Mouse (Mus musculus) cerebellum, adult 2 months (tissue): ENCODE measurements at regions not wholly inside any gene's neighbourhood (a gene's known extent, or its start where the extent isn't known, plus 50 kb on each side); places are given as distances from the start of the nearest gene placed in this dataset.

Experiments
- DNase-seq, 2 experiments: peaks; one replicate each; pipeline ENCODE4 v3.0.0; 2021
- H3K27ac ChIP-seq: fragments of 200-500 bp; 2 replicates; pipeline ENCODE4 v1.5.1; 2012; ENCODE audit warnings: low read length, control low read depth, inconsistent platforms; ENCODE audit not compliant: insufficient read depth
- H3K27me3 ChIP-seq: fragments of 200-500 bp; 2 replicates; pipeline ENCODE4 v1.6.1; 2012; ENCODE audit warnings: inconsistent platforms, mild to moderate bottlenecking, low read length, moderate library complexity; ENCODE audit not compliant: control insufficient read depth, insufficient read depth
- H3K4me1 ChIP-seq: fragments of 200-500 bp; 2 replicates; pipeline ENCODE4 v1.6.1; 2011; ENCODE audit warnings: low read length; ENCODE audit not compliant: control insufficient read depth, insufficient read depth
- H3K4me3 ChIP-seq: fragments of 200-500 bp; replicated peaks from 2 replicates; pipeline ENCODE3; 2011; ENCODE audit warnings: mild to moderate bottlenecking, low read depth, low read length, control low read depth; ENCODE audit not compliant: insufficient read depth
- CTCF ChIP-seq: fragments of 200-500 bp; IDR thresholded peaks from 2 replicates; pipeline ENCODE4 v1.5.1; 2011; ENCODE audit warnings: low read depth, mild to moderate bottlenecking, control low read depth, low read length, moderate library complexity, borderline replicate concordance; ENCODE audit not compliant: insufficient read depth
- POLR2A ChIP-seq: fragments of 200-500 bp; IDR thresholded peaks from 2 replicates; pipeline ENCODE4 v1.6.1; 2011; ENCODE audit warnings: low read length, control low read depth, borderline replicate concordance; ENCODE audit not compliant: insufficient read depth
- WGBS: fragments of 180-500 bp; shearing (Covaris S2); methylation state at CpG from one replicate; pipeline ENCODE4 v1.1.7; 2018; 5-methylcytosine and 5-hydroxymethylcytosine counted together

DNA sequence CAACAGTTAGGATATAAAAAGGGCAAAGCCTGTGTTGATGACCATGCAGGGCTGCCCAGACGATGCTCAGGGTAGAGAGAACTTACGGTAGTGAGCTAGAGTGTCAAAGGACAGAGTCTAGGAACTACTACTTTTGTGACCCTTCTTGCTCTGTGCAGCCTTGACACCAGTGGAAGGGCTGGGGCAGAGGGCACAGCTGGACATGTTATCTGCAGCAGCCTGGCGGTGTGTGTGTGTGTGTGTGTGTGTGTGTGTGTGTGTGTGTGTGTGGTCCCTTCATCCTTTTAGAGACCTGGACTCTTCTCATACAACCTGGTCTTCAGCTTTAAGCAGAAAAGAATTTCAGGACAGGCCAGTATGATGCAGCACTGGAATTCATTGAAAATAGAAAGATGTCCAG is 153.6 kb downstream of the Unc5cl start:
- TF ChIP-seq CTCF (no peak), POLR2A (no peak)
- Histone ChIP-seq H3K27me3 (no peaks in the 10 kb centered on the region), H3K27ac (no peak overlapping the region), H3K4me3 (no peak overlapping the region), H3K4me1 (no peaks in the 10 kb centered on the region)
- no peak for DNase-seq
- 89% methylated on average over 3 of the region's 3 CpGs for WGBS

DNA sequence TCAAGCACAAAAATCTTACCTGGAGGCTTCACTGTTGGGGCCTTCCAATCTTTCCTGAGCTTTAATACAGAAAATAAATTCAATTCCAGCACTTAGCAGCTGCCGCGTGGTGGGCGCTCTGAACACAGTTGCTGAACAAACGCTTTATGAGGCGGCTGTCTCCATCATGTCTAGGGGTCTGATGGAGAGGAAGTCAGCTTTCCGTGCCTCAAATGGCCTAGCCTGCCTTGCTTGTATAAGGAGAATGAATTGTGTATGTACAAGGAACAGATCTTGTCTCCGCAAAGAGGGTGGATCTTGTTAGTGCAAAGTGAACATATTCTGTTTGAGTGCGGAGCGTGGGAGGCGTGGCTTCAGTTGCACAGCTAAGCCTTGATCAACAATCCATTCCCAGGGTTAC is 155.4 kb downstream of the Unc5cl start:
- no peak for TF ChIP-seq POLR2A
- Histone ChIP-seq H3K4me3 (no peak overlapping the region), H3K27ac (no peak overlapping the region), H3K27me3 (no peaks in the 10 kb centered on the region; the same call in 1 of the 2 replicates), H3K4me1 (no peaks in the 10 kb centered on the region)
- WGBS, result 96% methylated on average over 10 of the region's 10 CpGs
- DNase-seq, result no peak

DNA sequence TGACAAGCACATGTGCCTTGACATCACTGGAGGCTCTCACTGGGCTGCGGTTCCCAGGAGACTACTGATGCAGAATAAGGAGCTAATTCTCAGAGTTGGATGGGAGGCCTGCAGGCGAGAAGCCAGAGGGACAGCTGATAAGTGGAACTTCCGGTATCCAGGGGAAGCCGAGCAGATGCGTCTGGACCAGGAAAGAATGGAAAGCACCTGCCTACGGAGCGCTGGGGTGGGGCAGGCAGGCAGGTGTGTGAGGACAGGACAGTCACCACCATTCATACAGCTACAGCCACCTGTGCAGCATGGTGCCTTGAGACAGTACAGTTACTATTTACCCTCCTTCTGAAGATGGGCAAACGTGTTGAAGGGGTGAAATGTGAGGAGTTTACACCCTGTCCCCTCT is 156.1 kb downstream of the Unc5cl start:
- H3K4me1 ChIP-seq, result no peaks in the 10 kb centered on the region
- H3K4me3 ChIP-seq, result no peak overlapping the region
- no peak overlapping the region for H3K27ac ChIP-seq
- peak in 1 of 2 experiments; percentile 1 for DNase-seq
- no peaks in the 10 kb centered on the region; the same call in 1 of the 2 replicates for H3K27me3 ChIP-seq
- TF ChIP-seq POLR2A, result no peak
- TF ChIP-seq CTCF, result no peak
- WGBS, result 54% methylated on average over 8 of the region's 8 CpGs

DNA sequence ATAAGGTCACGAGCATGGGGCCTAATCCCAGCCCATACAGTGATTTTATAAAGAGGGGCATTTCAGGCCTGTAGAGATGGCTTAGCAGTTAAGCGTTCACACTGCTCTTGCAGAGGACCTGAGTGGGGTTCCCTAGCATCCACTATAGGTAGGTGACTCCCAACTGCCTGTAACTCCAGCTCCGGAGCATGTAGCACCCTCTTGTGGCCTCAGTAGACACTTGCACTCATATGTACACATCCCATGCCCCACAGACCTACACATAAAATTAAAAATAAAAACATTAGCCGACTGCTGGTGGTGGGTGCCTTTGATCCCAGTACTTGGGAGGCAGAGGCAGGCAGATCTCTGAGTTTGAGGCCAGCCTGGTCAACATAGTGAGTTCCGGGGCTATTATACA is 158.8 kb downstream of the Unc5cl start:
- Histone ChIP-seq H3K27ac (no peak overlapping the region), H3K4me3 (no peak overlapping the region), H3K27me3 (no peaks in the 10 kb centered on the region; the same call in 1 of the 2 replicates), H3K4me1 (no peaks in the 10 kb centered on the region)
- peak in 1 of 2 experiments; percentile 2 for DNase-seq
- 95% methylated on average over 5 of the region's 5 CpGs for WGBS
- TF ChIP-seq POLR2A (no peak), CTCF (peak; percentile 33; the same call in 1 of the 2 replicates)

DNA sequence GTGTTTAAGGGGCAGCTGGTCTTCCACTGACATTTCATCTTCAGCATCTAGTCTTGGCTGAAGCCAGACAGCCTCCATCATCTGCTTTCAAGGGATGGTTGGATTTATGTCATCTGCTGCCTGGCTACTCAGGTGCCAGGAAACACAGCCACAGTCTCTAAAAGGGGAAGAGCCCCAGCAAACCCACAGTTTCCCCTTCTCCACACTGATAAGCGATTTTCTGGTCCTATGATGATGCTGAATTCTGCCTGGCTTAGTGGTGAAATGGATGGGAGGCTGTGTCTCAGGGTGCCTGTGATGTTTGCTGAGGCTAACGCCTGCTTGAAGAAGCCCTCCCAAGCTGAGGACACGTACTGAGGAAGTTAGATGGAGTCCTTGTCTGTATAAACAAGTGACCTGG is 160.5 kb downstream of the Unc5cl start:
- DNase-seq, result no peak
- Histone ChIP-seq H3K4me3 (no peak overlapping the region), H3K27me3 (no peaks in the 10 kb centered on the region; the same call in 1 of the 2 replicates), H3K4me1 (no peaks in the 10 kb centered on the region), H3K27ac (no peak overlapping the region)
- 84% methylated on average over 3 of the region's 3 CpGs for WGBS
- no peak for TF ChIP-seq POLR2A
- no peak for TF ChIP-seq CTCF

DNA sequence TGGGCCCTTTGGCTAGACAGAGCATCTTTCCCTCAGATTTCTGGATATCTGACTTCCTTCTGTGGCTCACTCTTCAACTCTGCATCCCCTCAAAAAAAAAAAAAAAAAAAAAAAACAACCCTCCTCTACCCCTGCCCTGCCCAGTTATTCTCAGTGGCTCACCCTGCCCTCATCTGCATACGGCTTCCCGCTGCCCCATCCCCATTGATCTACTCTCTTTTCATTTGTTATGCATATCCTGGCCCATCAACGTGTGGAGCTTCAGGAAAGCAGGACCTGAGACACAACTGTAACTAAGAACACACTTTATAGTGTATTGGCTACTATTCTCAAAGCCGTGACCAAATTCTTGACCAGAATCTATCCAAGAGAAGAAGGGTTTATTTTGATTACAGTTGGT is 161.5 kb downstream of the Unc5cl start:
- 75% methylated on average over 4 of the region's 4 CpGs for WGBS
- no peaks in the 10 kb centered on the region; the same call in 1 of the 2 replicates for H3K27me3 ChIP-seq
- H3K4me1 ChIP-seq, result no peaks in the 10 kb centered on the region
- DNase-seq, result no peak
- H3K27ac ChIP-seq, result no peak overlapping the region
- TF ChIP-seq POLR2A (no peak), CTCF (no peak)
- H3K4me3 ChIP-seq, result no peak overlapping the region

DNA sequence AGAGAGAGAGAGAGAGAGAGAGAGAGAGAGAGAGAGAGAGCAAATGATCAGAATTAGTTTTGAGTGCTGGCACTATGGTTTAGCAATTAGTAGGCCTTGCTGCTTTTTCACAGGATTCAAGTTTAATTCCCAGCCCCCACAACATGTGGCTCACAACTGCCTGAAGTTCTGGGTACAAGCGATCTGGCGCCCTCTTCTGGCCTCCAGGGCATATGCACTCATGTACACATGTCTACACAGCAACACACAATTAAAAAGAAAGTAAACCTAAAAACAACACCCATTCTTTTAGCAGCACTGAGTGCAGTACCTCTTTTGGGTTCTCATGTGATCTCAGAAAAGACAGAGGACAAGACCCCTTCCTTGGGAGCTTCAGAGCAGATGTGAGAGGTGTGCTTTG is 166.2 kb downstream of the Unc5cl start:
- no peak for TF ChIP-seq CTCF
- no peak for TF ChIP-seq POLR2A
- Histone ChIP-seq H3K27me3 (no peaks in the 10 kb centered on the region), H3K4me3 (no peak overlapping the region), H3K27ac (no peak overlapping the region), H3K4me1 (no peaks in the 10 kb centered on the region)
- no peak for DNase-seq
- 66% methylated on average over 2 of the region's 2 CpGs for WGBS

DNA sequence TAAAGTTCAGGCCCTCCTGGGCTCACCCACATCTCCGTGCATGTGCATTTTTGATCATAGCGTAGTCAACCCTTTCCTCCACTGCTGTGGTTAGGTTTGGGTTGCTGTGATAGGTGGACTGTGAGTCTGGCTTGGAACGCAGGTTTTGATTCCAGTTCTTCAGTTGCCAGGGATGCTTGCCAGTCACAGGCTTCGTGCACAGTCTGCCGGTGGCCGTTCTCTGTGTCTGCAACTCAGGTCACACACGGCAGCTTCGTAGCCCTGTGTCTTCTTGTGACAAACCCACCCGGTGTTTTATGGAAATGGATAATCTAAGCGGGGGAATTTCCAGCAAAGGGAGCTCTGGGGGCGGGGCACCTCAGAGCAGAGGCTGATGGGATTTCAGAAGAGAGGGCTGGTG is 167.0 kb downstream of the Unc5cl start:
- TF ChIP-seq POLR2A, result no peak
- TF ChIP-seq CTCF, result no peak
- DNase-seq, result no peak

More for the DNA sequence above, 167.0 kb downstream of the Unc5cl start:
- no peaks in the 10 kb centered on the region for H3K4me1 ChIP-seq
- H3K27me3 ChIP-seq, result no peaks in the 10 kb centered on the region
- 44% methylated on average over 11 of the region's 11 CpGs for WGBS
- no peak overlapping the region for H3K27ac ChIP-seq
- H3K4me3 ChIP-seq, result no peak overlapping the region
